Mouse (Mus musculus) heart, adult 18-20 months (tissue): ENCODE results near the gene Eogt. TPM values are rescaled to one million over a fixed set of nuclear protein-coding genes. Genes with fewer than 3 reads are reported as not detected.

Source experiments
- DNase-seq, 2 experiments: peaks; one replicate each; pipeline ENCODE4 v3.0.0; 2021 to 2022; ENCODE audit warnings: mixed read lengths in 1 of 2
- total RNA-seq, 2 experiments: library from RNA; stranded (reverse); gene quantifications; 2 replicates each; pipeline ENCODE4 v1.2.3; 2021

Gene Eogt
- total RNA-seq, 2 experiments from 2014 or later = 12.8 TPM

DNA sequence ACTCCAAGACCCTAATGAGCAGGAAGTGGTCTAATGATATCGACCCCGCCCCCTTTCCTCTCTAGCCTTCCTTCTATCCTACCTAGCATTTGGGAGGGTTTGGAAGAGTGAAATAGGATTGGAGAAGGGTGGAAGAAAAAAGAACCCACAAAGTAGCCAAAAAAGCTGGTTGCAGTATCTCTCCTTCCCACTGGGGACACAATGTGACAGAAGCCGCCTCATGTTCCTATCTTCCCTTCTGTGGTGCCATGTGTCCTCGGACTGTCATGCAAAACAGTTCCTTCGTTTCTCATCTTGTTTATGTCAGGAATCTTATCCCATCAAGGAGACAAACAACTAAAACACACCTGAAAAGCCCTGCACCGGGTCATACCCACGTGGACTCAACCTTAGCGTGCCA lies 42.9 kb downstream of the Eogt start:
- DNase-seq = no peak

- no peak for DNase-seq
Observed at GRCm38 (mm10) chr6:97104264-97104852, 44.6 kb downstream of the Eogt start.

- DNase-seq = no peak
Observed at GRCm38 (mm10) chr6:97101958-97102702, 46.9 kb downstream of the Eogt start.

GRCm38 (mm10) chr6:97101190-97101957 lies 47.6 kb downstream of the Eogt start:
- DNase-seq = no peak

DNA sequence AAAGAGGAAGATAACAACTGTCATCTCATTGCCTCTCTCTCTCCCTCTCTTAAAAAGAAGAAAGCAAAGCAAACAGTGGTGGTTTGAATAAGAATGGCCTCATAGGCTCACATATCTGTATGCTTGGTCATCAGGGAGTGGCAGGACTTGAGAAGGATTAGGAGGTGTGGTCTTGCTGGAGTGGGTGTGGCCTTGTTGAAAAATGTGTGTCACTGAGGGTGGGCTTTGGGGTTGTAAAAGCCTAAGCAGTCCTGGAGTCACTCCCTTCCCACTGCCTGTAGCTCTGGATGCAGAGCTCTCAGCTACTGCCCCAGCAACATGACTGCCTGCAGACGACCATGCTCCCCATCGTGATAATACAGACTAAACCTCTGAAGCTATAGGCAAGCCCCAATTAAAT lies 66.6 kb downstream of the Eogt start:
- no peak for DNase-seq

GRCm38 (mm10) chr6:97080016-97080415 lies 69.0 kb downstream of the Eogt start:
- DNase-seq = no peak

GRCm38 (mm10) chr6:97060074-97060681 lies 88.8 kb downstream of the Eogt start, which contains the start of gene Fam19a4:
Fam19a4 (minus strand) TSS chr6:97060413.
- no peak for DNase-seq

Other genes starting within 250 kb of the Eogt start
- not detected for gene Fam19a4, start 88.8 kb downstream of the Eogt start, total RNA-seq
- gene Tmf1, start 29.9 kb upstream of the Eogt start, total RNA-seq = 10 to 100 TPM; 38.2 to 40.5 TPM
- gene Uba3, start 56.5 kb upstream of the Eogt start, total RNA-seq = 10 to 100 TPM; 55.0 to 62.2 TPM
- gene Arl6ip5, start 61.5 kb upstream of the Eogt start, total RNA-seq = 100 to 1,000 TPM; 125 to 130 TPM
- 10 to 100 TPM; 58.1 to 67.1 TPM for gene Lmod3, start 103.6 kb upstream of the Eogt start, total RNA-seq